Mouse (Mus musculus) skeletal muscle tissue, adult 2 months (tissue): Measurements from ENCODE around the gene Efcab1.
A peak's percentile ranks its signal among the peaks of the same experiment; 100 is the strongest.
"Not testable (repeated sequence)": the region's sequence is repeated elsewhere in the genome, so short reads cannot be mapped to it uniquely, and the experiment has no call there.

Source experiments
- DNase-seq: peaks from one replicate; pipeline ENCODE4 v3.0.0-alpha.2; 2012; ENCODE audit warnings: low read depth, low spot score

Gene Efcab1

DNA sequence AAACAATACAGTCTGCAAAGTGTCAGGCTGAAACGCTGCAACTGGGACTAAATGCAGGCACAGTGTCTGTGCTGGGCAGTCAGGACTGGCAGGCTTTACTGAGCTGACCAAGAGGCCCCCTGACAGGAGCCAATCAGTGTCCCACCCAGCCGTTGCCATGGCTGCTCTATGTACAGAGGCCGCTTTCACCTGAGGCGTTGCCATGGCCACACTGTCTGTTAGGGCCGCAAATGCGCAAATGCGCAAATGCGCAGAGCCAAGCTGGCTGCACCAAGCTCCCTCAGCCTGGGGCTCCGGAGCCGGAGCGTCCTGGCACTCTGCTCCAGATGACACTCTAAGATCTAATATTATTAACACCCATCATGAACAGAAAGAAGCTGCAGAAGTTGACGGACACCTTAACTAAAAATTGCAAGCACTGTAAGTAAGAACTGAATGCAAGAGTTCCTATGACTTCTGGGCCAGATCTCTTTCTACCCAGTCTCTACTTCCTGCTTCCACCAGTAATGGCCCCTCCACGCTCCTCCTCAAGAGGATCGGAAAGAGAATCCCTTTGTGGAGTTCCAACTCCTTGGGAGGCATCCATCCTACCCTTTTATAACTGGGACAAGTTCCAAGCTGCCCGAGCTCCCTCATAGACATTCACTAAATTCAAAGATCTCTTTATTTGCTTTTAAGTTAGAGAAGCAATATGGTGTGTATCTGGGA lies at the start of gene Efcab1:
Gene Efcab1 (plus strand): TSS at position 214 of the 708 bp plus-strand sequence.
- DNase-seq = no peak

DNA sequence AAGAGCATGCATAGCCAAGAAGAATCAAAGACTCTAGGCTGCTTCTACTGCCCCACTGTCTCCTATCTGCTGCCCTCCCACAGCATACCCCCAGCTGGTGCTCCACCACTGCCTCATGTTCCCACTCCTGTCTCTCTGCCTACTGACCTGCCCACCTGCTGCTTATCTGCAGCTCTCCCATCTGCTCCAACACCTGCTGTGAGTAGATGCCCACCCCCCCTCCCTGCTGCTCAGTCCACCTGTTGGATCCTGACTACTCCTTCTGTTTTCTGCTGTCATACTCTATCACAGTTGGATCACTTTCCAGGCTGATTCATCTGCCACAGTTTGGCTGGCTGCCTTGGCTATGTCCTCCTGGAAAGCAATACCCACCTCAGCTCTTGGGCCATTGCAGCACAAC lies 47.0 kb upstream of the Efcab1 start:
- no peak for DNase-seq

DNA sequence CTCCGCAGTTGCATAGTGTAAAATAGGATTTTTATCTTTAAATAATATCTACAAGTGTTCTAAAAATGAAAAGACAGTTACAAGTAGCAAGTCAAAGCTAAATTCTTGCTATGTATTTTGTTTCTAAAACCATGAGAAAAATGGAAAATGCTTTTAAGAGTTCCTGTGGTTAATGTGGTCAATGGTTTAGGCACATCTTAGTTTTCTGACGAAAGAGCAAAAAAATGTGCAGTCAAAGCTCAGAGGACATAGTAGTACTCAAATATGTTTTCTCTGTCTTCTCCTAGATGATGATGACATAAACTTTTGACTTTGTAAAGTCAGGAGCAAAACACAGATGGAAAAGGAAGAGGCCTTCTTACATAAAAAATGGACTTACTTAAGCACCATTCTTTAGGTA lies 21.5 kb upstream of the Efcab1 start:
- no peak for DNase-seq

DNA sequence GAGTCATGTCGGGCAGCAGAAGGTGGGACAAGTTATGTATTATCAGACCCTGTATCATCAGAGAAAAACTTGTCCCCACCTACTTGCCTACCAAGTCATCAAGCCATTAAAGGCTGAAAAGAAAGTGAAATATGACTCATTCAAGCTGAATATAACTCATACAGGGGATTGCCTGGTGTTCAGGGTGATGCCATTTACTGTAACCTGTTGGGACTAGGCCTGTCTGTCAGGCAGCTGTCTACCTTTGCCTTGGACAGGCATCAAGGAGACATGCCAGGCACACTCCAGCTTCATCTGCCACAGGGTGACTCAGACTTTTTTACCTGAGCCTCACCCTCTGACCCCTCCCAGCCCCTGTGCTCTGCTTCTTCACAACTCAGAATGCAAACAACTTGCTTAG lies 21.0 kb upstream of the Efcab1 start:
- DNase-seq = no peak

DNA sequence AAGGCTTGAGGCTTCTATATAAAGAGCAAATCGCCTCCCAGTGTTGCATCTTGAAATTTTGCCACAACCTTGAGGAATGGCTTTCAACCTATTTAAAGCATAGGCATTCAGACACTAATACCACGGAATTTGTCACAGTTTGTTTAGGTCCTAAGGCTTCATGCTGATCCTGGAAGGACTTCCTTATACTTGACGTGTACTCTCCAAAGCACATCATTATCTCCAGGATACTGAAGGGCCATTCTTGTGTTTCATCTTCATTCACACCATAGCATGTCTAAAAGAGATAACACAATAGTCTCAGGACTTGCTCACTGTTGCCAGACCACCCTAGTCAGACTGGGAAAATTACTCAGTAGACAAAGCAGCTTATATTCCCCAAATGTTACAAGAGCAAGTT lies 13.9 kb upstream of the Efcab1 start:
- no peak for DNase-seq

DNA sequence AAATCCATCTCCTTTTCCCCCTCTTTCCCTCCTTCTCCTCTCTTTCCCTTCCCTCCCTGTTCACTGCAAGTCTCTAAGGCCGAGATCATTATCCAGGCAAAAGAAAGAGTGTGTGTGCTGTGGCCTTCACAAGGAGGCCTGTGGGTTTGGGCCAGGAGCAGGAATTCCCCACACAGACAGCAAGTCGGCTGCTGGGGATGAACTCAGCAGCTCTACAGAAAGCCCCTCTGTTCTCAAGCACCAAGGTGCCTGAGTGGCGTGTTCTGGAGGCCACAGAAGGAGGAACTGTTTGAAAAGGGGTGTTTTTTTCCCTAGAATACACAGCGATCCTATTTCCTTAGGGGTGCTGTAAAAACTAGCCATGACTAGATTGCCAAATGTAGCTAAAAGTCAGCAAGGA lies 12.5 kb upstream of the Efcab1 start:
- no peak for DNase-seq

DNA sequence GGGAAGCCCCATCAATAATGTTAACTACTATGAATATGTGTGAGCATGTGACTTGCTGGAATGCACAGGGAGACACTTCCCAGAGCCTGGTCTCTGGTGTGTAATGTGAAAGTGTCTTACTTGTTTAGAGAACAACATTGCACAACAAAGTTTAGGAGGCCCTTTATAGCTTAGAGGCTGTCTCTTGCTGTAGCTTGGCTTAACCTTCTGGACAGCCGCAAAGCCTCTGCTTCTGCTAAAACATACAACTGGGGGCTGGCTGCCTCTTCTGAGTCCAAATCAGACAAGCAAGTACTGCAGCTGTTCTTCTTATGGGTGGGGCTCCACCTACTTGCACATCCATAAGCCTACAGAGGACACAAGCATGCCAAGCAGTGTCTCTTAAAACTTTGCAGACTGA lies 11.7 kb upstream of the Efcab1 start:
- no peak for DNase-seq

DNA sequence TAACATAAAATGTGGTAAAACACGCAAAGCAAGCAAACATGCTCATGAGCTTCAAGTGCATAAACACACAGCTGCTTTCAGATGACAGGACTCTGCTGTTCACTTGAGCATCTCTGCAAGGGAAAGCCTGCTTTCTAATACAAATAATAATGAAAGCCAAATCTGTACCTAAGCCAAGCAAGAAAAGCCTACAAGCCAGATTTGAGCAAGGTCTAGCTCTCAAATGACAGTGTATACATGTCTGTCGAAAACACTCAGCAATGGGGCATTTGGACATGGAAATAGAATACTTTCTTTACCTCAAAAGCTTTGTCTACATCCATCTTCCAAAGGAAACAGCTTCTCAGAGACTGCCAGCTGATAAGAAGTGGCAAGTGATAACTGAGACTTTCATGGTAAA lies 10.9 kb upstream of the Efcab1 start:
- no peak for DNase-seq

DNA sequence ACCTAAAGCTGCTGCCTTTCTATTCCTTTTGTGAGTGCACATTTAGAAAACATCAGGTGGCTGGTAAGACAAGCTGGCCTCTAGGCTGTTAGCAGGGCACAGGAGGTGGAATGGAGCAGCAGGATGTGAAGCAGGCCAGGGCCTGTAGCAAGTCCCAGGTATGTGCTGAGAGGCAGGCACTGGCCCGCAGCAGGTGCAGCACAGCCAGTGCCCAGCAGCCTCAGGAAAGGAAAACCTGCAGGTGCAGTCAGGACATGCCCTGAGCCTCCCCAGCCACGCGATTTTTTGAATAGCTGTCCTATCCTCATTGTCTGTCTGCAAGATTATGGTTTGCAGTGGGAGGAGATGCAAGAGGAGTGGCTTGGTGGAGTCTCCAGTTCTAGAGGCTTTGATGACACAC lies 24.3 kb downstream of the Efcab1 start:
- not testable (repeated sequence) for DNase-seq

DNA sequence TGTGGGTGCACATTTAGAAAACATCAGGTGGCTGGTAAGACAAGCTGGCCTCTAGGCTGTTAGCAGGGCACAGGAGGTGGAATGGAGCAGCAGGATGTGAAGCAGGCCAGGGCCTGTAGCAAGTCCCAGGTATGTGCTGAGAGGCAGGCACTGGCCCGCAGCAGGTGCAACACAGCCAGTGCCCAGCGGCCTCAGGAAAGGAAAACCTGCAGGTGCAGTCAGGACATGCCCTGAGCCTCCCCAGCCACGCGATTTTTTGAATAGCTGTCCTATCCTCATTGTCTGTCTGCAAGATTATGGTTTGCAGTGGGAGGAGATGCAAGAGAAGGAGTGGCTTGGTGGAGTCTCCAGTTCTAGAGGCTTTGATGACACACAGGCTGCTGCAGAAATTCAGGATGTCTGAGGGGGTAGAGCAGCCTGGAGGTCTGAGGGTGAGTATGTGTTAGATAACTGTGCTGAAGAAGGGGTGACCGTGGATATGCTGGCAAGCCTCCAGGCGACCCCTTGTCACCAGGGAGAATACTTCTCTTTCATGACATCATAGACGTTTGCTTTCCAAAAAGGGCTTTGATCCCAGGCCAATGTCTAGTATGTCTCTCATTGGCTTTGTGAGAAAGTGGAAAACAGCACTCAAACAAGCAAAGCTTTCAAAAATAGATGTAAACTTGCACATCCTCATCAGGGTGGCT lies 30.2 kb downstream of the Efcab1 start:
- not testable (repeated sequence) for DNase-seq

DNA sequence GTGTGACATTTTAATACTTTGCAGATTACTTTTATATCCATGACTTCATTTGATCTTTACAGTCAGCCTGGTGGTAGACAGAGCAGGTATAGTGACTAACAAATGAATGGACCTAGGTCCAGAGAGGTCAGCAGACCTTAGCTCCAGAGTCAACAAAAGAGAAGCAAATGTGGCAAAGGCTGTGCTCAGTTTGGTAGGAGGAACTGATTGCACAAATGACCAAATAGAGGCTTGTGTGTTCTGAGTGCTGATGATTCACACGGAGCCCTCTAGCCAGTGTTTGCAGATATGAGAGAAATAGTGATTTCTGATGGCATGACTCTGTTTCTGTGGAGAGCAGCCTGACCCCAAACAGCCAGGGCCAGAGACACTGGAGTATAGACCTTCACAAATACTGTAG lies 33.1 kb downstream of the Efcab1 start:
- no peak for DNase-seq

DNA sequence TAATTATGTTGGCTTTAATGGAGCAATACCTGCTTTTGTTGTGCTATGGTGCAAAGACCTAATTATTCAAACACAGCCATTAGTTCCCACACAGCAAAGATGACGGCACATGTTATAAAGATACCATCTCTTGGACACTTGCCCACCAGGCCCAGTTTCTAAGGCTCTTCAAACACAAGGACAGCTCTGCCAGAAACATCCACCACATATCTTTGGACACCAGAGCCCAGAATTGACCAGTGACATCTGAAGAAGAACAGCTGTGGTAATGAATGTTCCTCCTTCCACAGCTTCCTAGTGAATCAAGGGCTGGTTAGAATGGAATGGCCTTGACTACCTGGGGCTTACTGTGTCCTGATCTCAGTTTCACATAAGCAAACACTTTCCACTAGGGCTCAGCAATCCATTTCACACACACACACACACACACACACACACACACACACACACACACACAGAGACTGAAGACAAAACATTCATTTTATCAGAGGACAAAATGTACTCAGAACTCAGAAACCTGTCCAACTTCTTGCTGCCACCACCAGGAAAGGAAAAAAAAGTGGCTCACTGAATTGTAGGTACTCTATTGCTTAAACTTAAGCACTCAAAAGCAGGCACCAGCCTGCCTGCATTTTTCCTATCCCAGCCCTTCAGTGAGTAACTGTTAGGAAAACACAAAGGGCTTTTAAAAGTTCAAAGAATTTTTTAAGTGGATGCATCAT lies 33.7 kb downstream of the Efcab1 start:
- no peak for DNase-seq

DNA sequence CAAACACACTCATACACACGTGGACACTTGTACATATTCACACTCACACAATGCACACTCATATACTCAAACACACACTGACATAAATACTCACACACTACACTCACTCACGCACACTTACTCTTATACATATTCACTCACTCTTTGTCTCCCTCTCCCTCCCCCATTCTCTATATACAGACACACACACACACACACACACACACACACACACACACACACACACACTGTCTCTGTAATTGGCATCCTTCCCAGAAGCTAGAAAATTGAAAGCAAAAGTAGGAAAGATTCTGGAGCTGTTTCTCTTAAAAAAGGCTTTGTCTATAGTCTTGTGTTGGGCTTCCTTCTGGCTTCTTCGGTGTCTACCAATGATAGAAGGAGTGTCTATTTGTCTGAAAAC lies 34.5 kb downstream of the Efcab1 start:
- no peak for DNase-seq

DNA sequence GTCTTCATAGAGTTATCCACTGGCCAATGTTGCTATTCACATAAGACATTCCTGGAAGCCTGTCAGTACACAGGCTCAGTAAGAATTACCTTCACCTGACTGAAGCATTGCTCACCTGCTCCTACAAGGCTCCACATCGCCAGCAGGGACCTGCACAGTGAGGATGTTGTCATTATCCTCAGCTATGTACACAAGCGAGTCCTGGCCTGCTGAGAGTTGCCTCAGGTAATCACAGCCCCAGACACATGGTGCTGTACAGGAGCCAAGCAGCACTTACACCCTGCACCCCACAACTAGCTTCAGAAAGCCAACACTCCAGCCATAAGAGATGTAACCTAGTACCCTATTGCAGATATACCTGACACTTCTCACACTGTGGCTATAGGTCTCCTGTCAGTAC lies 37.1 kb downstream of the Efcab1 start:
- no peak for DNase-seq

DNA sequence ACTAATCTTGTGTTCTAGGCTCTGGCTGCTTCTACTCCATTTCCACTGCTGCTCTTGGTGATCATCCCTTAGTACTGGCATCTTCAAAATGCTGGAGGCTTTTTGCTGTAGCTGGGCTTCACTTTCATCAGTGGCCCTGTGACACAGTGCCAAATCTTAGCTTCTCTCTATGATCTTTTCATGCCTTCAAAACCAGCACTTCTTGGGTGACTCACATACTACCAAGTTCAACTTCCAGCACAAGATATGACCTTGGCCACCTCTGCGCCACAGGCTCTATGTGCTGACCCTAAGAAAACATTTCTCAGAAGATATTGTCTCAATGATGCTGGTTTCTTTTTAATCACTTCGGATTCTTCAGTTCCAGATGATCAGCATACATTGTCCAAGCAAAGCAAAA lies 41.2 kb downstream of the Efcab1 start:
- DNase-seq = not testable (repeated sequence)

DNA sequence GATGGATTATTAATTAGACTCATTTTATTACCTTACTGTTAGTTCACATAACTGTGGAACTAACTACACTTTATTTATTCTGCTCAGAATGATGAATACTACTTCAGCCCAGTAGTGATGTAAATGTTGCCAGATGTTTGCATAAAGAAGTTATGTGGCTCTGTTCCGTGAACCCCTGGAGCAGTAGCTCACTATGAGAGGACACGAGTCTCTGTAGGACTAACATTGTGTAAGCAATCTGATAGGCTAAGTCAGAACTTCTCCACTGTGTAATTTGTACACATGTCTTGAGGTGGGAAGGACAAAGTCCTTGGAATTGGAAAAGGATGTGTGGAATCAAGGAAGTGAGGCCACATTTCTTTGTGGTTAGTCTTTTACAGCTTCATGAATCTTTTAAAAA lies 45.5 kb downstream of the Efcab1 start:
- no peak for DNase-seq

DNA sequence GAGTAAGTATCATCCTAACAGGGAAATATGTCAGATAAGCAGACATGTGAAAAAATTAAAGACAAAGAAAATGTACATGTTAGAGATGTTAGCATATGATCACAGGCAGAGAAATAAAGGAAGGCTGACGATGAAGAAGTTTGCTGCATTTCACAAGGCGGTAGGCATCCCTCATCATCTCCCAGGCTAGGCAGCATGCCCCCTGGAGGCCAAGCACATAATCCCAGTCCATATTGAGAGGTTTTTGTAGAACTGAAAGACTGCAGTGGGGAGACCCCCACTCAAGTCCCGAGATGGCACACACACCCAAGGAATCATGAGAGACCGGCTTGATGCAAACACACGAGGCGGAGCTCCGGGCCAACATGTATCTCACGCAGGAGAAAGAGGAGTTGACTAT lies 53.3 kb downstream of the Efcab1 start:
- DNase-seq = no peak

DNA sequence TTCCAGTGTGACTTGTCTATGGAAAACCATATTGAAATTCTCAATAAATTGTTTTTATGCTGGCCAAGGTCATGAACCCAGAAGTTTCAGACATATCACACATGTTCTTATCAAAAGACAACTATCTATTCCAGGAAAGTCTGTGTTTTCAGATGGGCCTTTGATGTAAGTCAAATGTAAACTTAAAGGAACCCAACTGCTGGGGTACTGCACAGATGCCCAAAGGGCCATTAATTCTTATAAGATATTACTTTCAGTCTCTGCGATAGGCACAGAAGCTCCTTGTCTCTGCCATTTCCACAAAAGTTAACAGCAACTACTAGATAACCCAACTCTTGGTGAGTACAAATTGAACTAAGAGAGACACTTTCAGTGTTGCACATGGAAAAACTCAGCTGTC lies 67.3 kb downstream of the Efcab1 start:
- DNase-seq = no peak

DNA sequence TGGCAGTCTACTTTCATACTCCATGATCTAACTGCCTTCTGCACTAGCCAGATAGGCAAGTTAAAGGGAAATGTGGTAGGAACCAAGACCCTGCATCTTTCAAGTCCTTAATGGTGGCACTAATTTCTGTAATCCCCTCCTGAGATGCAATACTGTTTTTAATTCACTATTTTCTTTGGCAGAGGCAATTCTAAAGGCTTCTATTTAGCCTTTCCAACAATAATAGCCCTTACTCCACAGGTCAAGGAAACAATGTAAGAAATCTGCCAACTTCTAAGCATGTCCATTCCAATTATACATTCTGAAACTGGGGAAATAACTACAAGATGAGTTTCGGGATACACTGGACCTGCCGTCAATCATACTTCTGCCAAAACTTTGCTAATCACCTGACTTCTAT lies 72.8 kb downstream of the Efcab1 start:
- DNase-seq = no peak

DNA sequence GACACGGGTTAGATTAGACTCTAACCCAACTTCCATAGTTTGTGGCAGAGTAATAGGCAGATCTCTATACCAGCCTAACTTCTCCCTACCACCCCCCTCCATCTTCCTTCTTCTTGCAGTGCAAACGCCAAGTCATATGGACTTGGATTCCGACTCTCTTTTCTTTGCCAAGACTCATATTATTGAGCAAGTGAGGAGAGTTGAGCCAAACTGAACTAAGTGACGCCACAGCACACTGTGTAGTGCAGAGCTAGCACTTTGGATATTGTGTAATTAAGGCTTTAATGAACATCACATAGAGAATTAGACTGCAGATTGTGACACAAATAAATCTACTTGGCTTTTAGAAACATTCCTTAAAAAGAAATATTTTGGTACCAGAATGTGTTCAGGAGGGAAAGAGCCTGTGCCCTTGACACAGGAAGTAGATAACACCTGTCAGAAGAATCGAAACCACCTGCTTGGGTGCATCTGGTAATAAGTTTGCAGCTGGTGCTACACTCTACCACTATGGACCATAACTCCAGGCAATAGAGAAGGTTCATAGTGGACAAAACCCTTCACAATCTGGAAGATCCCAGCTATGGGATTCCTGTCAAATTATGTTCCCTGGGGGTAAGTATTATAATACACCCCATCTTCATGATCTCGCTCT lies 83.3 kb downstream of the Efcab1 start:
- DNase-seq = peak; percentile 3

DNA sequence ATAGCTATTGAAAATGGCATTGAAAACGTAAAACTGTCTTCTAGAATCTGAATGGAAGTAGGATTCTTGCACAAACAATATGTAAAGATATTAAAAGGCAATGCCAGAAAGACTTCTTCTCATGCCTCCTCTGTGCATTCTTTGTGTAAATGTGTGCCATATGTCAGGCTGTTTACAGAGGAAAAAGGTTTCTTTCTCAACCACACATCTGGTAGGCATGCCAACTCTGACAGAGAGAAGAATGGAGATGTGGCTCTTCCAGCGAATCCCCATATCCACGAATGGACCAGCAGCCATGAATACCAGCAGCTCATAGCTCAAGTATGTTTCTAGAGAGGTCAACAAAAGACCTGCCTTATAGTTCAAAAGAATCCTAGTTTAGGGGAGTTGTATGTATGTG lies 84.6 kb downstream of the Efcab1 start:
- no peak for DNase-seq

DNA sequence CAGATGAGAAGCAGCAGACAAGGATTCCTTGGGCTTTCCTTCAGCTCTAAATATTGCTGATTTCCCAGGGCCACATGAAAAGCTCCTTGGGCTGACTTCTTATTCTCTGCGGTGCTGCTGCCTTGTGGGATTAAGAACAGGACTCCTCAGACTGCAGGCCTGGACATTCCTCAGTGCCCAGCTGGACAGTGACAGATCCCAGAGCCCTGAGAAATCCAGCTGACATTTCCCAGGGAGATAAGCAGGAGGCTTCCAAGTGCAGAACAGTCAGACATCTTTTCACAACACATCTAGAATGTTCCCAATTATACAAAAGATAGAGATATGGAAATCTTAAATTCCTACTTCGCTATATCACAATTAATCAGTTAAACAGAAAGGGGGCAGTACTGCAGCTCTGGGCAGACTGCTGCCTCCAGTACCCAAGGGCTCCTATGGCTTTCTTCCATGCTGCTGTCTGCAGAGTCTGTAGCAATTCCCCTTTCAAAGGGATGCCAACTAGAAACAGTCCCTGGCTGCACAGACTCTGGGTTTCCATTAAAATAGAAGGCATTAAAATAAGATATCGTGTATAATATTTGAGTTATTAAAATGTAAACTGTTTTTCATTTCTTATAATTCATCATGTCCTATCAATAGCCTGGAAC lies 86.2 kb downstream of the Efcab1 start:
- no peak for DNase-seq
